Mouse (Mus musculus): ENCODE data around the gene Sppl2c.

- TF ChIP-seq CTCF (IDR thresholded peaks at IDR 0.05; ENCODE audit: low read depth, low read length) (peak; percentile 57), POLR2A (IDR thresholded peaks at IDR 0.05; ENCODE audit: borderline replicate concordance, low read depth, low read length) (no peak)
These were observed 9.7 kb downstream of the Sppl2c start for GRCm38 (mm10) chr11:104195791-104196190.

All from bone marrow macrophage, adult 2 months (primary cell).